Mouse (Mus musculus): ENCODE results near the gene Tbc1d22a.

DNA sequence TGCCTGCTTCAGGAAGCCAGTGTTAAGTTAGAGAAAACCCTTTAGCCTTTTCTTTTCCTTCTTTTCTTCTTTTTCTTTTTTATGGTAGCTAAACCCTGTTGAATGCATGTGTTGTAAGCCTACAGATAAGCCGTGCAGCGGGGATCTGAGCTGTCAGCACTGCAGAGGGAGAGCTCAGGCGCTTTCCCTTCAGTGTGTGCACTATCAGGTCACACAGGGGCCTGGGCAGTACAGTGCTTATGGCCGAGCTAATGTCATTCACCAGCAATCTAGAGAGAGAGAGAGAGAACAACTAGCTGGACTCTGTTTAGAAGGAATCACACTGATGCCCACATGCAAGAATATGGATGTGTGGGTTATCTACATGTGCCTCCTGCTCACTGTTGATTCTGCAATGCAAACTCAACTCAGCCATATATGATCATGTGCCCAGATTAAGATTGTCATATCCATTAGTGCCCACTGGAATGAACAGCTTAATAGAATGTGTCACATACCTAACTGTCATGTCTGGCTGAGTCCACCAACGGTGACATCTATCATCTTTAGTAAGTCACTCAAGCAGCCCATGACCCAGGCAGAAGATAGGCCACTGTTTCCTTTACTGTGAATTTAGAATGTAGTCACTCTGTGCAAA, 212.2 kb downstream of the Tbc1d22a start:
- TF ChIP-seq CTCF (IDR thresholded peaks at IDR 0.05; ENCODE audit: control insufficient read depth, insufficient read depth, low read length) (no peak), POLR2A (IDR thresholded peaks at IDR 0.05; ENCODE audit: borderline replicate concordance, control insufficient read depth, low read depth, low read length) (no peak)

All from bone marrow, adult 2 months (tissue).